Mouse (Mus musculus) CH12.LX (cell line): ENCODE results near the gene Kcnk3. TPM values are rescaled to one million over a fixed set of nuclear protein-coding genes. Genes with fewer than 3 reads are reported as not detected.

Experiments used
- DNase-seq: peaks from one replicate; pipeline ENCODE4 v3.0.0-alpha.2; 2013; ENCODE audit errors: extremely low read depth
- H3K27ac ChIP-seq: 2 replicates; pipeline ENCODE4 v1.5.1; 2012; ENCODE audit warnings: low read depth, mild to moderate bottlenecking, control low read depth, moderate library complexity; ENCODE audit not compliant: insufficient read depth
- H3K27me3 ChIP-seq: replicated peaks from 2 replicates; pipeline ENCODE3; 2012; ENCODE audit warnings: inconsistent platforms
- H3K36me3 ChIP-seq, 2 experiments: replicated peaks in 1 of 2; 2 replicates each; pipeline versions ENCODE3 to v1.6.1; 2012; ENCODE audit warnings: inconsistent platforms in 1 of 2, low read length in 1 of 2, mild to moderate bottlenecking in 1 of 2, mixed read lengths in 1 of 2, moderate library complexity in 1 of 2; ENCODE audit not compliant: control insufficient read depth in 1 of 2, insufficient read depth in 1 of 2
- H3K4me1 ChIP-seq, 2 experiments: 2 replicates each; pipeline ENCODE4 v1.6.1; 2012; ENCODE audit warnings: inconsistent platforms in 1 of 2, moderate library complexity in 1 of 2; ENCODE audit not compliant: insufficient read depth in 2 of 2, control insufficient read depth in 1 of 2
- H3K4me2 ChIP-seq: 2 replicates; pipeline ENCODE4 v1.6.1; 2012; ENCODE audit warnings: low read depth, mild to moderate bottlenecking, control low read depth; ENCODE audit not compliant: poor library complexity, insufficient read depth, severe bottlenecking
- H3K4me3 ChIP-seq, 3 experiments: fragments of 150-350 bp in 1 of 3; sonication (generic) in 1 of 3; replicated peaks in 1 of 3; 2 replicates each; pipeline versions ENCODE3 to v1.5.1; 2011 to 2012; ENCODE audit warnings: low read depth in 2 of 3, low read length in 2 of 3, mild to moderate bottlenecking in 2 of 3, moderate library complexity in 2 of 3, control low read depth in 1 of 3, improper control_type of control experiment in 1 of 3, inconsistent platforms in 1 of 3, mixed read lengths in 1 of 3; ENCODE audit not compliant: poor library complexity in 1 of 3
- H3K79me2 ChIP-seq: replicated peaks from 2 replicates; pipeline ENCODE4 v1.6.1; 2012; ENCODE audit warnings: mild to moderate bottlenecking, moderate library complexity; ENCODE audit not compliant: control insufficient read depth, poor library complexity, insufficient read depth, severe bottlenecking; ENCODE audit errors: extremely low read depth
- H3K9ac ChIP-seq: 2 replicates; pipeline ENCODE4 v1.6.1; 2012; ENCODE audit warnings: low read depth, mild to moderate bottlenecking, control low read depth, moderate library complexity; ENCODE audit not compliant: insufficient read depth
- H3K9me3 ChIP-seq: replicated peaks from 2 replicates; pipeline ENCODE3; 2012; ENCODE audit warnings: low read length, inconsistent platforms, mixed read lengths
- BHLHE40 ChIP-seq: IDR thresholded peaks from 2 replicates; pipeline ENCODE4 v1.6.1; 2011; ENCODE audit warnings: mild to moderate bottlenecking, low read depth, low read length, improper control_type of control experiment
- CHD1 ChIP-seq: IDR thresholded peaks from 2 replicates; pipeline ENCODE4 v1.6.1; 2012; ENCODE audit warnings: low read depth, low read length, improper control_type of control experiment, inconsistent platforms
- CHD2 ChIP-seq: IDR thresholded peaks from 2 replicates; pipeline ENCODE4 v1.6.1; 2011; ENCODE audit warnings: low read length, improper control_type of control experiment
- E2F4 ChIP-seq: IDR thresholded peaks from 2 replicates; pipeline ENCODE4 v1.6.1; 2011; ENCODE audit warnings: low read depth, low read length, improper control_type of control experiment; ENCODE audit not compliant: insufficient replicate concordance
- ETS1 ChIP-seq: conservative IDR thresholded peaks from 2 replicates; pipeline ENCODE4 v1.6.1; 2012; ENCODE audit warnings: low read depth, mild to moderate bottlenecking, inconsistent platforms, low read length, improper control_type of control experiment, moderate library complexity
- GABPA ChIP-seq: IDR thresholded peaks from 2 replicates; pipeline ENCODE4 v1.6.1; 2012; ENCODE audit warnings: low read depth, low read length, improper control_type of control experiment, inconsistent platforms; ENCODE audit not compliant: insufficient replicate concordance
- HCFC1 ChIP-seq: IDR thresholded peaks from 2 replicates; pipeline ENCODE4 v1.6.1; 2012; ENCODE audit warnings: low read depth, mild to moderate bottlenecking, inconsistent platforms, low read length, improper control_type of control experiment
- JUN ChIP-seq: IDR thresholded peaks from 2 replicates; pipeline ENCODE4 v1.6.1; 2011; ENCODE audit warnings: low read depth, mild to moderate bottlenecking, low read length, improper control_type of control experiment, moderate library complexity; ENCODE audit not compliant: insufficient read depth
- KAT2A ChIP-seq: IDR thresholded peaks from 2 replicates; pipeline ENCODE4 v1.6.1; 2012; ENCODE audit warnings: low read length, improper control_type of control experiment, inconsistent platforms; ENCODE audit not compliant: insufficient replicate concordance
- MAFK ChIP-seq: IDR thresholded peaks from 2 replicates; pipeline ENCODE4 v1.6.1; 2011; ENCODE audit warnings: low read length, improper control_type of control experiment; ENCODE audit not compliant: insufficient replicate concordance
- MAX ChIP-seq: IDR thresholded peaks from 2 replicates; pipeline ENCODE4 v1.6.1; 2011; ENCODE audit warnings: low read length, improper control_type of control experiment
- MAZ ChIP-seq: IDR thresholded peaks from 2 replicates; pipeline ENCODE4 v1.6.1; 2012; ENCODE audit warnings: low read depth, mild to moderate bottlenecking, inconsistent platforms, low read length, improper control_type of control experiment, moderate library complexity
- MXI1 ChIP-seq: IDR thresholded peaks from 2 replicates; pipeline ENCODE4 v1.6.1; 2011; ENCODE audit warnings: mild to moderate bottlenecking, low read depth, low read length, improper control_type of control experiment
- MYC ChIP-seq: IDR thresholded peaks from 2 replicates; pipeline ENCODE4 v1.6.1; 2011; ENCODE audit warnings: low read depth, mild to moderate bottlenecking, improper control_type of control experiment, low read length
- PAX5 ChIP-seq: IDR thresholded peaks from 2 replicates; pipeline ENCODE4 v1.6.1; 2012; ENCODE audit warnings: low read length, inconsistent platforms, mixed read lengths
- POLR2A ChIP-seq: IDR thresholded peaks from 2 replicates; pipeline ENCODE4 v1.6.1; 2011; ENCODE audit warnings: low read depth, mild to moderate bottlenecking, improper control_type of control experiment, low read length
- RCOR1 ChIP-seq: conservative IDR thresholded peaks from 2 replicates; pipeline ENCODE4 v1.6.1; 2012; ENCODE audit warnings: low read depth, mild to moderate bottlenecking, inconsistent platforms, low read length, improper control_type of control experiment
- SIN3A ChIP-seq: IDR thresholded peaks from 2 replicates; pipeline ENCODE4 v1.6.1; 2012; ENCODE audit warnings: low read length, improper control_type of control experiment, inconsistent platforms
- SMC3 ChIP-seq: IDR thresholded peaks from 2 replicates; pipeline ENCODE4 v1.6.1; 2011; ENCODE audit warnings: low read depth, low read length, improper control_type of control experiment
- TCF12 ChIP-seq: IDR thresholded peaks from 2 replicates; pipeline ENCODE4 v1.6.1; 2014; ENCODE audit warnings: low read depth, mild to moderate bottlenecking, inconsistent platforms, low read length, improper control_type of control experiment
- ZC3H11A ChIP-seq: IDR thresholded peaks from 2 replicates; pipeline ENCODE4 v1.6.1; 2012; ENCODE audit warnings: low read depth, mild to moderate bottlenecking, inconsistent platforms, low read length, improper control_type of control experiment
- ZNF384 ChIP-seq: IDR thresholded peaks from 2 replicates; pipeline ENCODE4 v1.6.1; 2012; ENCODE audit warnings: low read depth, low read length, improper control_type of control experiment, inconsistent platforms
- dilution Hi-C: fragments of 300-500 bp; cut with MboI; formaldehyde crosslinking; loops from 2 replicates; pipeline ENCODE4 v1.14.3; 2020; ENCODE audit warnings: low sequenced_read_pairs; ENCODE audit not compliant: extremely low pct_unique_long_range_greater_than_20kb, extremely low pct_ligation_motif_present
- in situ Hi-C: fragments of 300-500 bp; cut with MboI; formaldehyde crosslinking; loops from 3 replicates; pipeline ENCODE4 v1.14.3; 2019; ENCODE audit warnings: low sequenced_read_pairs, low pct_ligation_motif_present, low pct_unique_long_range_greater_than_20kb, mixed read lengths
- polyA plus RNA-seq: library from polyadenylated mRNA; unstranded; fragments of >175 nt; gene quantifications from 2 replicates; pipeline ENCODE4 v1.2.1, GENCODE M21; 2012; ENCODE audit warnings: low read depth; ENCODE audit not compliant: insufficient read length
- total RNA-seq, 2 experiments: library from RNA; depleted of rRNA; stranded (reverse); fragments of 300-350 nt in 1 of 2; fragments of >200 nt in 1 of 2; gene quantifications; 2 replicates each; pipeline ENCODE4 v1.2.3; 2012 to 2014

The Kcnk3 gene
- total and polyA plus RNA-seq, 3 experiments = not detected

DNA sequence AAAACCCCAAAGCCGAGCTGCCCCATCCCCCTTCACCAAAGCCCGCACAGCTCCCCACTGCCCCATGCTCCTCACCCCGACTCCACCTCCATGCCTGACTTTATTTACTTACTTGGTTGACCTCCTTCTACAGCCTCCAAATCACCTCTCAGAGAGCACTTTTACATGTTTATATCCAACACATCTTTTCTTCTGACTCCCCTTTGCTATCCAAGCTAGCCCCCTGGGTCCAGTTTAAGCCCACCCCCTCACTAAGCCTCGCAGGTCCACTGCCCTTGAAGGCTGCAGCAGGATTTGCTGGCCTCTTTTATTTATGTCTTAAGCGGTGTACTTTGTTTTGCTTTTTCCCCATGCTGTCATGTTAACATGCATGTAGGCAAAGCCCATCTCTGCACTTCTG, 2.3 kb downstream of the Kcnk3 start:
- peaks cover 38% of the 10 kb centered on the region for H3K27me3 ChIP-seq
- in situ Hi-C loops = no loop called here
- H3K4me3 ChIP-seq = no peak overlapping the region
- H3K9me3 ChIP-seq = peaks cover 5% of the 10 kb centered on the region
- peaks cover 18 to 38% of the 10 kb centered on the region in 2 experiments for H3K4me1 ChIP-seq
- H3K79me2 ChIP-seq = no peaks in the 10 kb centered on the region
- TF ChIP-seq ZNF384 (no peak), PAX5 (no peak), GABPA (no peak), CHD2 (no peak), POLR2A (no peak), MAZ (no peak), SMC3 (no peak), ETS1 (no peak), JUN (no peak), MAX (no peak), MAFK (no peak), CHD1 (no peak), SIN3A (no peak), TCF12 (no peak), MXI1 (no peak), E2F4 (no peak), ZC3H11A (no peak), HCFC1 (no peak)
- dilution Hi-C loops = no loop called here
- H3K36me3 ChIP-seq = no peaks in the 10 kb centered on the region
- no peak overlapping the region for H3K4me2 ChIP-seq
- no peak overlapping the region for H3K9ac ChIP-seq
- DNase-seq = no peak
- no peak overlapping the region for H3K27ac ChIP-seq

DNA sequence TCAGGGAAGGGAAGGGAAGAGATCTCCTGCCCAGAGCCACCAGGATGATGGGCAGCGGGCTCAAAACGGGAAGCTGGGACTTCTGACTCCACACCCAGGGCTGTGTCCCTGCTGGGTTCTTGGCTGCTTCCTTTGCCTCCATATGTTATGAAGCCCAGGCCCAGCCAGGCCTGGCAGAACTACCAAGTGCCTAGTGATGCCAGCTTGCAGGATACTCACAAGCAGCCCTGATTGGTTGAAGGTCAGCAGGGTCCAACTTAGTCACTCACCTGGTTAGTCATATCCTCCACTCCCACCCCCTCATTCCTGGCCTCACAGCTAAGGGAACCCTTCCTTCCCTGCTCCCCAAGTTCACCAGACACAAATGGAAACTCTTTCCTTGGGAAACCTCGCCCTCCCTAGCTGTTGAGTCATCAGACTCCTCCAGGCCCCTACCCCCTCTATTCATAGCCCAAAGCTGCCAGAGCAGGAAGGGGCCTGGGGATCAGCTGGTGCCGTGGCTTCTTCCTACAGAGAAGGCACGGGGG, 3.3 kb downstream of the Kcnk3 start:
- Histone ChIP-seq H3K9me3 (peaks cover 5% of the 10 kb centered on the region), H3K36me3 (no peaks in the 10 kb centered on the region), H3K4me1 (peaks cover 22 to 49% of the 10 kb centered on the region in 2 experiments), H3K4me3 (no peak overlapping the region), H3K27ac (no peak overlapping the region), H3K9ac (no peak overlapping the region), H3K4me2 (no peak overlapping the region), H3K27me3 (peaks cover 29% of the 10 kb centered on the region), H3K79me2 (no peaks in the 10 kb centered on the region)
- TF ChIP-seq JUN = no peak
- TF ChIP-seq CHD1 = no peak
- no peak for TF ChIP-seq MAZ
- TF ChIP-seq SMC3 = no peak
- TF ChIP-seq BHLHE40 = no peak
- no peak for TF ChIP-seq MYC
- no peak for TF ChIP-seq KAT2A
- TF ChIP-seq RCOR1 = no peak
- TF ChIP-seq SIN3A = no peak
- no peak for TF ChIP-seq TCF12
- TF ChIP-seq MAFK = no peak
- dilution Hi-C loops = no loop called here
- no peak for DNase-seq
- in situ Hi-C loops = no loop called here
